In the genomic region with DNA sequence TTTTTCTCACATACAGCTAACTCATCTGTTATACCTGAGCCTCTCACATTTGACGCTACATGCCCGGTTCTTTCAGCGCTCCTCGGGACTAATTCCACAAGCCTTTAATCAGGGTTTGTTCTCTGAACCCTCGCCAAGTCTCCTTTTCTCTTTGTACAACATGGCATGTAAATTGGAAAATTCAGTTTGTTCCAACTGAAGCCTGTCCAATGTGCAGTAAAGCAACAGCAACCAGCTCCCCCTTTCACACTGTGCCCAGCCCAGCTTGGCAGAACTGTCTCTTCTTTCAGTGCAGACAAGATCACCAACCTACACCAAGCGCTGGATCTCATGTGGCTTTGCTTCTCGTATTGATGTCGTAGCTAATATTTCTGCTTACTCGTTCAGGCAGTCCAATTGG, we compare ENCODE assay signal across 14 mouse cellular contexts. TPM values are rescaled to one million over a fixed set of nuclear protein-coding genes. Genes with fewer than 3 reads are reported as not detected.
DNase-seq lines count a peak whose midpoint lies in the region; ATAC-seq and TF ChIP-seq lines count a peak whose summit lies in the region.
"Had no signal": no experiment of that assay in that cellular context is flagged by ENCODE, and none has a peak within 500 bp of the region (broad histone marks: within the 10 kb centered on the region; RNA-seq: fewer than 3 reads in every experiment).

No protein-coding gene starts in this region.

- no peak overlapping the region for H3K4me2 ChIP-seq in hindbrain, embryonic 16.5 days (ENCODE audit: low read length)
- H3K4me2 ChIP-seq in hindbrain, embryonic 13.5 days: no peak overlapping the region
- no peak overlapping the region for H3K4me2 ChIP-seq in midbrain, embryonic 16.5 days (ENCODE audit: low read length)
- H3K4me2 ChIP-seq: limb, embryonic 15.5 days; lung, embryonic 14.5 days; stomach, embryonic 15.5 days had no signal

- no peak overlapping the region for H3K9ac ChIP-seq in hindbrain, embryonic 16.5 days (ENCODE audit: low read depth, low read length)
- no peak overlapping the region for H3K9ac ChIP-seq in hindbrain, embryonic 13.5 days
- no peak overlapping the region for H3K9ac ChIP-seq in midbrain, embryonic 16.5 days (ENCODE audit: low read depth, low read length)
- H3K9ac ChIP-seq: limb, embryonic 15.5 days; lung, embryonic 14.5 days; stomach, embryonic 15.5 days had no signal

- no peak for TF ChIP-seq POLR2A in cerebellum, adult 2 months (IDR thresholded peaks at IDR 0.05; ENCODE audit: borderline replicate concordance, insufficient read depth, low read length)

- 24% methylated on average over 9 of the region's 9 CpGs for WGBS in cerebellum, adult 2 months
- WGBS in hindbrain, embryonic 16.5 days: 65% methylated on average over 9 of the region's 9 CpGs
- 89% methylated on average over 9 of the region's 9 CpGs for WGBS in hindbrain, embryonic 13.5 days
- 80% methylated on average over 9 of the region's 9 CpGs for whole genome bisulfite sequencing in midbrain, embryonic 16.5 days
- 93% methylated on average over 9 of the region's 9 CpGs for WGBS in midbrain, embryonic 10.5 days

- no peak overlapping the region for H3K4me3 ChIP-seq in cerebellum, adult 2 months (replicated peaks; ENCODE audit: insufficient read depth, low read depth, low read length)
- no peak overlapping the region for H3K4me3 ChIP-seq in hindbrain, embryonic 16.5 days (ENCODE audit: low read length)
- H3K4me3 ChIP-seq in hindbrain, embryonic 13.5 days: no peak overlapping the region
- H3K4me3 ChIP-seq in midbrain, embryonic 16.5 days (ENCODE audit: low read depth, low read length): no peak overlapping the region
- H3K4me3 ChIP-seq in midbrain, embryonic 10.5 days: no peak overlapping the region
- H3K4me3 ChIP-seq: limb, embryonic 15.5 days; stomach, embryonic 15.5 days had no signal

- no peaks in the 10 kb centered on the region for H3K27me3 ChIP-seq in cerebellum, adult 2 months (ENCODE audit: control insufficient read depth, insufficient read depth, low read length)
- H3K27me3 ChIP-seq in hindbrain, embryonic 16.5 days (replicated peaks; ENCODE audit: control insufficient read depth, insufficient read depth, low read length): no peaks in the 10 kb centered on the region
- H3K27me3 ChIP-seq in hindbrain, embryonic 13.5 days: no peaks in the 10 kb centered on the region
- H3K27me3 ChIP-seq in midbrain, embryonic 16.5 days (ENCODE audit: control insufficient read depth, insufficient read depth, low read depth, low read length): no peaks in the 10 kb centered on the region
- no peaks in the 10 kb centered on the region for H3K27me3 ChIP-seq in midbrain, embryonic 10.5 days (ENCODE audit: low read depth, poor library complexity, severe bottlenecking)
- H3K27me3 ChIP-seq: limb, embryonic 15.5 days; stomach, embryonic 15.5 days had no signal

- H3K36me3 ChIP-seq in hindbrain, embryonic 16.5 days (ENCODE audit: control insufficient read depth, insufficient read depth, low read length): no peaks in the 10 kb centered on the region
- H3K36me3 ChIP-seq in hindbrain, embryonic 13.5 days: no peaks in the 10 kb centered on the region
- H3K36me3 ChIP-seq in midbrain, embryonic 16.5 days (ENCODE audit: control insufficient read depth, insufficient read depth, low read length): no peaks in the 10 kb centered on the region
- no peaks in the 10 kb centered on the region for H3K36me3 ChIP-seq in midbrain, embryonic 10.5 days
- H3K36me3 ChIP-seq: limb, embryonic 15.5 days; stomach, embryonic 15.5 days had no signal

- H3K27ac ChIP-seq in cerebellum, adult 2 months (ENCODE audit: insufficient read depth, low read length): no peak overlapping the region
- no peak overlapping the region for H3K27ac ChIP-seq in hindbrain, embryonic 16.5 days (ENCODE audit: low read depth, low read length)
- no peak overlapping the region for H3K27ac ChIP-seq in hindbrain, embryonic 13.5 days
- no peak overlapping the region; the same call in 1 of the 2 replicates for H3K27ac ChIP-seq in midbrain, embryonic 16.5 days (ENCODE audit: low read length)
- H3K27ac ChIP-seq in midbrain, embryonic 10.5 days (replicated peaks): no peak overlapping the region
- H3K27ac ChIP-seq: limb, embryonic 15.5 days; stomach, embryonic 15.5 days had no signal

- H3K9me3 ChIP-seq in hindbrain, embryonic 16.5 days (ENCODE audit: control insufficient read depth, low read length): no peaks in the 10 kb centered on the region; the same call in 1 of the 2 replicates
- peaks cover 2% of the 10 kb centered on the region; the same call in 1 of the 2 replicates for H3K9me3 ChIP-seq in hindbrain, embryonic 13.5 days
- no peaks in the 10 kb centered on the region for H3K9me3 ChIP-seq in midbrain, embryonic 16.5 days (replicated peaks; ENCODE audit: control insufficient read depth, low read length, poor library complexity, severe bottlenecking)
- no peaks in the 10 kb centered on the region for H3K9me3 ChIP-seq in midbrain, embryonic 10.5 days (replicated peaks)
- H3K9me3 ChIP-seq: limb, embryonic 15.5 days; stomach, embryonic 15.5 days had no signal

- DNase-seq in cerebellum, postnatal 10 days: peak; percentile 41 to 42
- DNase-seq in cerebellum, adult 2 months: no peak
- no peak for DNase-seq in midbrain, embryonic 10.5 days (ENCODE audit: low spot score)
- peak; percentile 23 to 32 for DNase-seq in layer of hippocampus, postnatal 36 days
- no peak for DNase-seq in adrenal gland, postnatal 25 days
- DNase-seq: adrenal gland, postnatal 14 days; lung, embryonic 14.5 days; spleen, adult 18-20 months had no signal

- ATAC-seq in hindbrain, embryonic 16.5 days: peak; percentile 67
- ATAC-seq in hindbrain, embryonic 13.5 days (ENCODE audit: low FRiP score): no peak
- ATAC-seq in midbrain, embryonic 16.5 days: peak; percentile 56; the same call in 1 of the 2 replicates
- ATAC-seq: intestine, postnatal 0 days had no signal

- no peak for TF ChIP-seq CTCF in cerebellum, adult 2 months (IDR thresholded peaks at IDR 0.05; ENCODE audit: borderline replicate concordance, insufficient read depth, low read depth, low read length)

- H3K4me1 ChIP-seq in cerebellum, adult 2 months (ENCODE audit: control insufficient read depth, insufficient read depth, low read length): no peaks in the 10 kb centered on the region
- H3K4me1 ChIP-seq in hindbrain, embryonic 16.5 days (ENCODE audit: control insufficient read depth, insufficient read depth, low read depth, low read length): no peaks in the 10 kb centered on the region
- no peaks in the 10 kb centered on the region; the same call in 1 of the 2 replicates for H3K4me1 ChIP-seq in hindbrain, embryonic 13.5 days (replicated peaks)
- no peaks in the 10 kb centered on the region for H3K4me1 ChIP-seq in midbrain, embryonic 16.5 days (ENCODE audit: control insufficient read depth, insufficient read depth, low read length)
- H3K4me1 ChIP-seq in midbrain, embryonic 10.5 days: no peaks in the 10 kb centered on the region
- H3K4me1 ChIP-seq: limb, embryonic 15.5 days; stomach, embryonic 15.5 days had no signal

RNA-seq across cellular contexts. Expression of a gene that starts 7.1 kb away (rescaled TPM):
- 12.9 and 14.4 TPM in 2 replicates for polyA plus RNA-seq in cerebellum, adult 2 months (2012; rRNA removed)
- 3.0 and 3.5 TPM in 2 replicates for polyA plus RNA-seq in hindbrain, embryonic 16.5 days (2015; fragmentation: Nextera tagmentation; extraction: Ambion mirVana)
- 4.8 and 5.3 TPM in 2 replicates for polyA plus RNA-seq in hindbrain, embryonic 13.5 days (2015; fragmentation: Nextera tagmentation; extraction: Ambion mirVana)
- 4.3 and 4.9 TPM in 2 replicates for polyA plus RNA-seq in midbrain, embryonic 16.5 days (2015; fragmentation: Nextera tagmentation; extraction: Ambion mirVana)
- polyA plus RNA-seq in midbrain, embryonic 10.5 days (2016; fragmentation: Nextera tagmentation; extraction: Ambion mirVana): 4.8 and 5.3 TPM in 2 replicates
- total RNA-seq in layer of hippocampus, postnatal 36 days (2021): 10 to 100 TPM; 19.9 to 21.1 TPM
- total RNA-seq in adrenal gland, postnatal 25 days (2021): 16.1 and 19.3 TPM in 2 replicates

Comparison
In these comparisons a context has a peak if more than half of its experiments do, and no peak if none do; other contexts are left out.
1. DNase-seq: peak in cerebellum, postnatal 10 days (2 of 2) and layer of hippocampus, postnatal 36 days (2 of 2); none in cerebellum, adult 2 months (0 of 2), midbrain, embryonic 10.5 days (single experiment) and adrenal gland, postnatal 25 days (single experiment).